Mouse (Mus musculus) mature B cell (primary cell): ENCODE data around the gene Cit.

Experiments
- in situ Hi-C: fragments of 300-500 bp; cut with MboI; formaldehyde crosslinking; loops from 2 replicates; pipeline ENCODE4 v1.14.3; 2019

The Cit gene

DNA sequence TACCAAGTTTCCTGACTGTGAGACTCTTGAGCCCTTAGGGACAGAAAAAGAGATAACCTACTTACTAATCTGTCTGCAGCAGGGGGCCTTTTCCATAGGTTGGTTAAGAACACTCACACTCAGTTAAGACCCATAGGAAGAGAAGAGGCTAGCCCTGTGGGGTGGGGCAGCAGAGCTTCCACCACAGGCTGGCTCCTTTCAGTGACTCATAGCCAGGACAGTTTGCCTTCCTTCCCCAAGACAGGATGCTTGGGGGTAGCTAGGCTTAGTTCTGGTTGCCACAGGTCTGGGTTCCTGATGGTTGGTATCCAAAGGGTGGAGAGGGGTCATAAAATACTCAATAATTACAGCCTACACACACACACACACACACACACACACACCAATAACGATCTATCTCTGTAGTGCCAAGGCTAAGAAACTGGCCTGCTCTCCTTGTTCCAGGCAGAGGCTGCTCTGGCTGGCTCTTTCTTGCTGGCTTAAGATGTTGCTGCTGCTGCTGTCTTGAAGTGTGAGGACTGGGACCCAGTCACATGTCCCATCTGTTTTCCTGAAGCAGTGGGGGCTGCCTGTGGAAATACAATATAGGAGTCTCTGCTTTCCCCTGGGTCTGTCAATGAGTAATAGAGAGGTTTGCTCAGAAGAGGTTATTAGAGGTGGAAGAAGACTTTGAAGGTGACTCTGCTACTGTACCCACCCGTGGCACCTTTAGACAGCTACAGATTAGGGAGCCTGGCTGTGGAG, 165.0 kb downstream of the Cit start:
- in situ Hi-C loops = no loop called here

- in situ Hi-C loops = no loop called here
Observed at GRCm38 (mm10) chr5:116011700-116012099, 166.6 kb downstream of the Cit start.

- in situ Hi-C loops = no loop called here
Observed at GRCm38 (mm10) chr5:116012503-116012902, 167.4 kb downstream of the Cit start.

- in situ Hi-C loops = no loop called here
Observed at GRCm38 (mm10) chr5:116013821-116014220, 168.7 kb downstream of the Cit start.

DNA sequence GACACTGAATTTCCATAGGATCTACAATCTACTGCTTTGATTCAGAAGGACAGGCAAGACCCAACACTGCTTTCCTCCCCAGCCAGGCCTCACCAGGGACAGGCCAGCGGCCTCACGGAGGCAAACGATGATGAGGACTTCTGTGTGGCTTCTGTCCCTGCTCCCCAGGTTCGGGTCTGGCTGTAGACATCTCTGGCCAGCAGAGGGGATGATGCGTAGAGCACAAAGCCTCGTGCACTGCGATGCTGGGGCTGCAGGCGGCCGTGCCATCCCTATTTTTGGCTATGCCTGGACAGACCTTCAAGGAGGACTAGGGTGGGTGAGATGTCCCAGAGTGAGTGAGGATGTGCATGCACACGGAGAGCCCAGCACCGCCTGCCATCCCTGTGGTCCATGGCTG, 169.2 kb downstream of the Cit start:
- in situ Hi-C loops = no loop called here

GRCm38 (mm10) chr5:116016542-116016941, 171.5 kb downstream of the Cit start:
- in situ Hi-C loops = no loop called here

- in situ Hi-C loops = no loop called here
Observed at GRCm38 (mm10) chr5:116017391-116017790, 172.3 kb downstream of the Cit start.

GRCm38 (mm10) chr5:116018196-116018595, 173.1 kb downstream of the Cit start:
- in situ Hi-C loops = no loop called here

- in situ Hi-C loops = no loop called here
Observed at GRCm38 (mm10) chr5:116018784-116019183, 173.7 kb downstream of the Cit start.

DNA sequence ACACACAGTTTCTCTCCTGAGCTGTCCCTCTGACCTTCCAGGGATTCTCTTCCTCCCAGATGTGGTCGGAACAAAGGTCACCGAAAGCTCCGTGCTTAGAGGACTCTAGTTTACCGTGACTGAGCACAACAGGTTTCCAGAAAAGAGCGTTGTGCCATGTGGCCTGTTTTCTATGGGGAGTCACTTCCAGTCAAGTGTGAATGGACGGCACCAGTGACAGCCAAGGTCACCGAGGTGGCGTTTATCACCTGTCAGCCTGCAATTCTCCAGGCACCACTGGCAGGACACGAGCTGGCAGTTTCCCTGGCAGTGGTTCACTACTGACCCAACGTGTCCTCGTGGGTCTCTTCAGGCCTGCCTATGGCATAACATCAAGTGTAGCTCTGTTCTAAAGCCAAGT, 174.3 kb downstream of the Cit start:
- in situ Hi-C loops = no loop called here

DNA sequence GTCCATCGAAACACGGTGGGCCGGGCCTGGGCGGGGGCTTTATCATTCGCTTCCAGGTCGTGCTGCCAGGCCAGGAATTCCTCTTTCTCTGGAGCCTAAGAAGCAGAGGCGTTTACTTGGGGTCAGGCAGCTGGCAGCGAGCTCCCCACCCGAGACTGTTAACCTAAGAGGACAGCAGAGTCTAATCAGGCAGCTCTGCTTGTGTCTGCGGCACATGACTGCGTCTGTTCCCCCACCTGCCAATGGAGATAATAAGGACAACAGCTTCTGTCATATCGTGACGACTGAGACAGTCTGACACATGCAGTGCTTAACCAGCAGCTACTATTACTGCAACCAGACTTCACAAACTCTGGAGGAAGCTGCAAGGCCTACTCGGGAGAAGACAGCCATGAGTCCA, 176.5 kb downstream of the Cit start:
- in situ Hi-C loops = no loop called here

DNA sequence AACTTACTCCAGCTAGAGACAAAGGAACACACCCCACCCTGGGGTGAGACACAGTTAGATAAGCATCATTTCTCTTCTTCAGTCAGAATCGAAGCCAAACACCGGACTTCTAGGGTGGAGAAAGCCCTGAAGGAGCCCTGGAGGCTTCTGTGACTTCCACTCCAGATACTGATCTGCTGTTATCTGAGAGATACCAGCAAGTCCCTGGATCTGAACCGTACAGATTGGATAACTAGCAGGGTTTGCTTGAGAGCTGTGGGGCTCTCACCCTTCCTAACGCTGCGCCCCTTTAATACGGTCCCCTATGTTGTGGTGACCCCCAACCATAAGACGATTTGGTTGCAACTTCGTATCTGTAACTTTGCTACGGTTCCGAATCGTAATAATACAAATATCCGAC, 177.1 kb downstream of the Cit start:
- in situ Hi-C loops = no loop called here

DNA sequence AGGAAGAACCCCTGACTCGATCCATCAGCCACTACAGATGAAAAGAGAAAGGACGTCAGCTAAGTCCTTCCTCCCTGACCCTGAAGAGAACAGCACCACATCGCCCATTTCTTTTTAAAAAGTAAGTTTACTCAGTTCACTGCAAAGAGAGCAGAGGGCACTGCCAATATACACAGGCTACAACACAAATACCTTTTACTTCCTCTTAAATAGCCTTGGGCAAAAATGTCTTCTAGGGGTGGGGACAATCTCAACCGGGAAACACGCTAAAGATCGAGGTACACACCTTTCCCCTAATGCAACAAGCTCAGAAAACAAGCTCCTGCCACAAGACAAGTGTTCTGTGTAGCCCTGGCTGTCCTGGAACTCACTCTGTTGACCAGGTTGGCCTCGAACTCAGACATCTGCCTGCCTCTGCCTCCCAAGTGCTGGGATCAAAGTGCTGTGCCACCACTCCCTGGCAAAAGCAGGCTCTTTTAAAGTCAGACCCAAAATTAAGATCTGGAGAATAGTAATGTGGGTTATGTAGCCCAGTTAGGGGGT, 177.7 kb downstream of the Cit start:
- in situ Hi-C loops = no loop called here

GRCm38 (mm10) chr5:116023251-116023661, 178.2 kb downstream of the Cit start:
- in situ Hi-C loops = no loop called here

GRCm38 (mm10) chr5:116023821-116024284, 178.8 kb downstream of the Cit start:
- in situ Hi-C loops = no loop called here

- in situ Hi-C loops = no loop called here
Observed at GRCm38 (mm10) chr5:116024327-116024739, 179.3 kb downstream of the Cit start, which contains the start of gene Prkab1. Prkab1 (minus strand) TSS chr5:116024508.

- in situ Hi-C loops = no loop called here
Observed at GRCm38 (mm10) chr5:116026107-116026506, 181.0 kb downstream of the Cit start.

GRCm38 (mm10) chr5:116026561-116026960, 181.5 kb downstream of the Cit start:
- in situ Hi-C loops = no loop called here

DNA sequence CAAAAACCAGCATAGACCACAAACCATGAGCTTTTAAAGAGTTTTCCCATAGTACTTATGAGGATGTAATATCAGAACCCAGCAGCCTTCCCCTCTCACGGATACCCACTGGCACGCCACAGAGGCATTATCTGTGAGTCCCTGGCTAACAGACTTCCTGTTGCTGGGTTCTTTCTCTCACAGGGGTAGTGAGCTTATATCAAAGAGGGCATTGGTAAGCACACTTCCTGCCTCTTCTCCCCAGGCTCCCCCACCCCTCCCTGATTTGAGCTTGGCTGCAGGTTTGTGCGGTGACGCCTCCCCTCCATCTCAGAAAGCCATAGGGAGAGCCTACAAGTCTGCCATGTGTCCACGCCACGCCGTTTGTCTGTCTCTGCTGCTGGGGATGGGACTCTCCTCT, 184.0 kb downstream of the Cit start:
- in situ Hi-C loops = no loop called here

DNA sequence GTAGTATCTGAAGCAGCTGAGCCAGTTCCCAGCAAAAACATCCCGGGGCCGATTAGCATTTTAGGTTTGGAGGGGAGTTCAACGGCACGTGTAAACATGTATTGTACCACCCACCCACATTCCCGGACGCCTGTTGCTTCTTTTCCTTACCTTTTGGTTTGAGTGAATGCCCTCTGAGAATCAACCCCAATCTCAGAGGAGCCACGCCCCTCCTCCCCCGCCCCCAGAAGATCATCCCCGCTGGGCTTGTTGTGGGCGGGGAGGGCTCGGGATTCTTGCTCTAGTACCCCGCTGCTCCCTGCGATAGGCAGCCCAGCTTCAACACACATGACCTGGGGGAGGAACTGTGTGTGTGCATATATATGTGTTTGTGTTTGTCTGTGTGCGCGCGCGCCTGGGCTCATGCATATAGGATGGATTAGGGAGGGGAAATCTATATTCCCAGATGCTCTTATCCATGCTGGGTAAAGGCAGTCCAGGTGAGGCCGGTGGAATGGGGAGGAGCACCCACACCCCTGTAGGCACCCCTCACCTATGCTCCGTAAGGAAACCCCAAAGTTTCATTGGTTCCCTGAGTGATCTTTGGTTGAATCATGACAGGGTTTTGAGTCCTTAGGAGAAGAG, 185.6 kb downstream of the Cit start:
- in situ Hi-C loops = no loop called here

GRCm38 (mm10) chr5:116031190-116031577, 186.1 kb downstream of the Cit start:
- in situ Hi-C loops = no loop called here

DNA sequence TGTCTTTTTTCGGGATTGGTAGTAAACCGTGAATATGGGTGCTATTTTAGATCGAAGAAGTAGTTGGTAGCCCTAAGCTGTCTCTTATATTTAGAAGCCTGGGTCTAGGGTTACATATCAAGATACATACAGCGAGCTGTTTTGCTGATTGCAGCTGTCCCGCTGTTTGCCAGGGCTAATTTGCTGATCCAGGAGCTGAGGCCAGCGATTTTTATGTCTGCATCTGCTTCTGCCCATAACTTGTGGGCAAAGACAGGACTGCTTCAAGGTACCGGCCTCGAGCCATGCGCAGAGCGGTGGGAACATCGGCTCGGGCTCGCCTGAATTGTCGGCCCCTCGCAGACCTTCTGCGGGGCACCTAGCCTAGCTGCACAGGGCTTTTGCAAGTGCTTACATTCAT, 191.4 kb downstream of the Cit start:
- in situ Hi-C loops = no loop called here

GRCm38 (mm10) chr5:116037731-116038130, 192.7 kb downstream of the Cit start:
- in situ Hi-C loops = no loop called here
